Mouse (Mus musculus) inflammation-experienced regulatory T-cells, adult 6 months (primary cell): ENCODE measurements around the gene Usp1. TPM values are rescaled to one million over a fixed set of nuclear protein-coding genes. Genes with fewer than 3 reads are reported as not detected.

Experiments
- ATAC-seq: one replicate; pipeline ENCODE4 v1.8.0; 2017
- polyA plus RNA-seq, 3 experiments: library from polyadenylated mRNA; unstranded; fragments of 100-300 nt; shearing (Covaris generic); gene quantifications; one replicate each; pipeline ENCODE4 v1.2.1; 2017

The Usp1 gene
- polyA plus RNA-seq, 3 experiments from 2014 or later: 13.8 to 23.4 (median 17.3) TPM

- no peak for ATAC-seq
Observed at GRCm38 (mm10) chr4:98984701-98985100, 61.1 kb downstream of the Usp1 start.

Other genes starting within 250 kb of the Usp1 start
- gene L1td1, start 197.1 kb upstream of the Usp1 start, polyA plus RNA-seq: not detected
- not detected for gene Kank4, start 106.3 kb upstream of the Usp1 start, polyA plus RNA-seq
- not detected for gene I0C0044D17Rik, start 100.0 kb upstream of the Usp1 start, polyA plus RNA-seq
- not detected for gene Angptl3, start 107.1 kb downstream of the Usp1 start, polyA plus RNA-seq
- gene Dock7, start 197.1 kb downstream of the Usp1 start, polyA plus RNA-seq: under 1 TPM in 2 of 3 experiments, not detected in 1; 0.16 to 0.97 TPM